Mouse (Mus musculus) kidney, postnatal 36 days (tissue): ENCODE measurements at regions not wholly inside any gene's neighbourhood (a gene's known extent, or its start where the extent isn't known, plus 50 kb on each side); places are given as distances from the start of the nearest gene placed in this dataset.
"Not testable (repeated sequence)": the region's sequence is repeated elsewhere in the genome, so short reads cannot be mapped to it uniquely, and the experiment has no call there.

Experiments
- DNase-seq, 2 experiments: peaks; one replicate each; pipeline ENCODE4 v3.0.0; 2021 to 2022; ENCODE audit warnings: mixed read lengths in 2 of 2

- no peak for DNase-seq
These were observed 354.0 kb upstream of the B3galt2 start for GRCm38 (mm10) chr1:143286274-143286967.

- DNase-seq, result no peak
These were observed 353.0 kb upstream of the B3galt2 start for GRCm38 (mm10) chr1:143287448-143287847.

- no peak for DNase-seq
These were observed 343.9 kb upstream of the B3galt2 start for GRCm38 (mm10) chr1:143296555-143296954.

- no peak for DNase-seq
These were observed 333.1 kb upstream of the B3galt2 start for GRCm38 (mm10) chr1:143307379-143307778.

- no peak for DNase-seq
These were observed 322.1 kb upstream of the B3galt2 start for GRCm38 (mm10) chr1:143318381-143318780.

GRCm38 (mm10) chr1:143319568-143319967 lies 320.9 kb upstream of the B3galt2 start:
- DNase-seq, result no peak

GRCm38 (mm10) chr1:143351388-143351787 lies 289.1 kb upstream of the B3galt2 start:
- no peak for DNase-seq

GRCm38 (mm10) chr1:143360256-143360655 lies 280.2 kb upstream of the B3galt2 start:
- not testable (repeated sequence) for DNase-seq

- no peak for DNase-seq
These were observed 248.6 kb upstream of the B3galt2 start for GRCm38 (mm10) chr1:143391851-143392250.
